Mouse (Mus musculus) forebrain, embryonic 11.5 days (tissue): Measurements from ENCODE around the gene Tas2r135. TPM values are rescaled to one million over a fixed set of nuclear protein-coding genes. Genes with fewer than 3 reads are reported as not detected.

Experiments used
- ATAC-seq: fragments of 200-750 bp; cut with Nextera tagmentation; replicated peaks from 2 replicates; pipeline ENCODE4 v1.8.0; 2017; ENCODE audit warnings: moderate TSS enrichment; ENCODE audit not compliant: low FRiP score
- DNase-seq: peaks from one replicate; pipeline ENCODE4 v3.0.0-alpha.2; 2017; ENCODE audit warnings: low spot score
- H3K27ac ChIP-seq: fragments of 300-500 bp; sonication (generic); 2 replicates; pipeline ENCODE4 v1.5.1; 2014; ENCODE audit warnings: low read depth, low read length
- H3K27me3 ChIP-seq: fragments of 300-500 bp; sonication (generic); 2 replicates; pipeline ENCODE4 v1.6.1; 2014; ENCODE audit warnings: mild to moderate bottlenecking, low read length, mixed read lengths; ENCODE audit not compliant: control insufficient read depth, insufficient read depth
- H3K36me3 ChIP-seq: fragments of 300-500 bp; sonication (generic); 2 replicates; pipeline ENCODE4 v1.6.1; 2014; ENCODE audit warnings: mild to moderate bottlenecking, low read length, moderate library complexity, mixed read lengths; ENCODE audit not compliant: control insufficient read depth, insufficient read depth
- H3K4me1 ChIP-seq: fragments of 300-500 bp; sonication (generic); replicated peaks from 2 replicates; pipeline ENCODE4 v1.6.1; 2014; ENCODE audit warnings: low read length, mixed read lengths; ENCODE audit not compliant: control insufficient read depth, insufficient read depth
- H3K4me2 ChIP-seq: fragments of 300-500 bp; sonication (generic); 2 replicates; pipeline ENCODE4 v1.6.1; 2014; ENCODE audit warnings: low read depth, mild to moderate bottlenecking, low read length, moderate library complexity, mixed read lengths; ENCODE audit not compliant: severe bottlenecking
- H3K4me3 ChIP-seq: fragments of 300-500 bp; sonication (generic); 2 replicates; pipeline ENCODE4 v1.5.1; 2014; ENCODE audit warnings: low read depth, low read length
- H3K9ac ChIP-seq: fragments of 300-500 bp; sonication (generic); 2 replicates; pipeline ENCODE4 v1.6.1; 2014; ENCODE audit warnings: low read length
- H3K9me3 ChIP-seq: fragments of 300-500 bp; sonication (generic); 2 replicates; pipeline ENCODE4 v1.6.1; 2016; ENCODE audit warnings: low read length, mixed read lengths; ENCODE audit not compliant: control insufficient read depth
- WGBS: fragments of 180-500 bp; shearing (Covaris S2); extraction: QIAGEN DNeasy Blood & Tissue Kit; methylation state at CpG from one replicate; pipeline ENCODE4 v1.1.7; 2014; 5-methylcytosine and 5-hydroxymethylcytosine counted together
- polyA plus RNA-seq: library from polyadenylated mRNA; unstranded; fragments of >200 nt; fragmentation: Nextera tagmentation; extraction: Ambion mirVana; gene quantifications from 2 replicates; pipeline ENCODE4 v1.2.1, GENCODE M21; 2014

Tas2r135 gene
- polyA plus RNA-seq, 1 experiment from 2014 or later = not detected

- H3K27me3 ChIP-seq = peaks cover 11% of the 10 kb centered on the region; the same call in 1 of the 2 replicates
- WGBS = 13% methylated on average over 9 of the region's 9 CpGs
- H3K36me3 ChIP-seq = no peaks in the 10 kb centered on the region
- H3K4me3 ChIP-seq = 0 out of 2 replicates have a peak overlapping the region, but pooled peaks have one; percentile 49
- no peaks in the 10 kb centered on the region; the same call in 1 of the 2 replicates for H3K4me1 ChIP-seq
- DNase-seq (no peak), ATAC-seq (peak; percentile 25)
- H3K4me2 ChIP-seq = peak overlapping the region; percentile 92; the same call in 1 of the 2 replicates
- no peak overlapping the region for H3K27ac ChIP-seq
- H3K9ac ChIP-seq = no peak overlapping the region
- H3K9me3 ChIP-seq = no peaks in the 10 kb centered on the region
Measured at GRCm38 (mm10) chr6:42372421-42372815, 32.8 kb upstream of the Tas2r135 start.

DNA sequence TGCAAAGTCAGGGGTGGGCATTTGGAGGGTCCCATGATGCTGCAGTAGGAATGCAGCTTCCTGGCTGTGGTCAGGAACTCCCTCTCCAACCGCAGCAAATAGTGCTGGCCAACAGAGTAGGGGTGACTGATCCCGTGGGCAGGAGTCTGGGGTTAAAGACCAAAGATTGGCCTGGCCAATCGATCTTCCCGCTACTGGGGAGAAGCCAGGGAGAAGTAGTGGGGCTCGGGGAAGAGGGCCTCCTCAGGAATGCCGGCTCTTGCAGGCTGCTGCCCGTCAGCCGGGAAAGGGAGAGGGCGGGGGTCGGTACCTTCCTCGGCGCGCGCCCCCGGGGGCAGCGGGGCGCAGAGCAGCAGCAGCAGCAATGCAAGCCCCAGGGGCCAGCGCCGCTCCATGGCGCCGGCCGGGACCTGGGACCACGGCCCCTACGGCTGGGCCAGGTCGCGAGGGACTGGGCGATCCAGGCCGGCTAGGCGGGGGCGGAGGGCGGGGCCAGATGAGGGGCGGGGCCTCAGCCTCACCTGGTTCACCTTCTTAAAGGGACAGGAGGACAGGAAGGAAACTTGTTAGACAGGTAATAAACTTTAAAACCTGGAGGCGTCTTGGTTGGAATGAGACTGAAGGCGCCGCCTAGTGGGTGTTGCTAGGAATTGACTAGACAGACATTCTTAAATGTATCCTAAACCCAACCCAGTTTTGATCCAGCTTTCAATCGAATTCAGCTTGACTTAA lies 32.3 kb upstream of the Tas2r135 start, which contains the start of gene Epha1:
Gene Epha1, minus strand, starts transcription at position 453 of the 732 bp plus-strand sequence.
- Histone ChIP-seq H3K4me3 (peak within 1 kb of the TSS; percentile 49), H3K27me3 (peaks cover 11% of the 10 kb centered on the region; the same call in 1 of the 2 replicates), H3K4me1 (no peaks in the 10 kb centered on the region; the same call in 1 of the 2 replicates), H3K36me3 (no peaks in the 10 kb centered on the region), H3K27ac (no peak within 1 kb of the TSS), H3K4me2 (peak within 1 kb of the TSS; percentile 92), H3K9me3 (no peaks in the 10 kb centered on the region), H3K9ac (peak within 1 kb of the TSS; percentile 43)
- DNase-seq (peak; percentile 80), ATAC-seq (peak; percentile 73)
- under 1% methylated on average over 33 of the region's 36 CpGs for WGBS

GRCm38 (mm10) chr6:42373669-42374430 lies 31.4 kb upstream of the Tas2r135 start:
- peak overlapping the region; percentile 49; the same call in 1 of the 2 replicates for H3K4me3 ChIP-seq
- H3K9ac ChIP-seq = no peak overlapping the region
- H3K4me2 ChIP-seq = peak overlapping the region; percentile 92
- DNase-seq = no peak
- WGBS = 39% methylated on average over 7 of the region's 7 CpGs
- 0 out of 2 replicates have a peak, but pooled peaks have one; percentile 1 for ATAC-seq
- H3K4me1 ChIP-seq = no peaks in the 10 kb centered on the region; the same call in 1 of the 2 replicates
- peaks cover 11% of the 10 kb centered on the region; the same call in 1 of the 2 replicates for H3K27me3 ChIP-seq
- no peaks in the 10 kb centered on the region for H3K9me3 ChIP-seq
- H3K36me3 ChIP-seq = no peaks in the 10 kb centered on the region
- no peak overlapping the region for H3K27ac ChIP-seq

- no peaks in the 10 kb centered on the region for H3K36me3 ChIP-seq
- H3K27me3 ChIP-seq = peaks cover 11% of the 10 kb centered on the region; the same call in 1 of the 2 replicates
- H3K4me2 ChIP-seq = no peak overlapping the region
- no peak for DNase-seq
- no peaks in the 10 kb centered on the region for H3K9me3 ChIP-seq
- no peaks in the 10 kb centered on the region; the same call in 1 of the 2 replicates for H3K4me1 ChIP-seq
- WGBS = 82% methylated on average over 4 of the region's 4 CpGs
- no peak overlapping the region for H3K4me3 ChIP-seq
- no peak for ATAC-seq
- H3K27ac ChIP-seq = no peak overlapping the region
- no peak overlapping the region for H3K9ac ChIP-seq
Measured at GRCm38 (mm10) chr6:42374701-42375100, 30.5 kb upstream of the Tas2r135 start.

DNA sequence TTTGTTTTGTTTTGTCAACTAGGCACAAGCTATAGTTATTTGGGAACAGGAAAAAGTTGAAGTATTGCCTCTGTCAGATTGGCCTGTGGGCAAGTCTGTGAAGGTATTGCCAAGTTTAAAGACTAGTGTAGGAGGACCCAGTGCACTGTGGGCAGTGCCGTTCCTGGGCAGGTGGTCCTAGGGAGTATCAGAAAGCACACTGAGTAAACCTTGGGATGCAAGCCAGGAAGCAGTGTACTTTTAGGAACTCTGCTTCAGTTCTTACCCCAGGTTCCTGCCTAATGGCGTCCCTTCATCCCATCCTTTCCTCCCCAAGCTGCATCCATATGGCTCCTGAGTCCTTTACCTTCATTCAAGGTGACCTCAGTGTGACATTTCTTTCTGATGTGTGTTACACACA lies 30.1 kb upstream of the Tas2r135 start:
- no peaks in the 10 kb centered on the region for H3K9me3 ChIP-seq
- no peak overlapping the region for H3K4me3 ChIP-seq
- H3K4me1 ChIP-seq = no peaks in the 10 kb centered on the region; the same call in 1 of the 2 replicates
- DNase-seq = no peak
- no peak for ATAC-seq
- no peak overlapping the region for H3K9ac ChIP-seq
- WGBS = 87% methylated on average over 2 of the region's 2 CpGs
- no peaks in the 10 kb centered on the region for H3K36me3 ChIP-seq
- H3K4me2 ChIP-seq = no peak overlapping the region
- H3K27me3 ChIP-seq = peaks cover 11% of the 10 kb centered on the region; the same call in 1 of the 2 replicates
- H3K27ac ChIP-seq = no peak overlapping the region

GRCm38 (mm10) chr6:42376016-42376415 lies 29.2 kb upstream of the Tas2r135 start:
- Histone ChIP-seq H3K27ac (no peak overlapping the region), H3K4me2 (no peak overlapping the region), H3K9ac (no peak overlapping the region), H3K4me1 (no peaks in the 10 kb centered on the region; the same call in 1 of the 2 replicates), H3K36me3 (no peaks in the 10 kb centered on the region), H3K27me3 (peaks cover 11% of the 10 kb centered on the region; the same call in 1 of the 2 replicates), H3K4me3 (no peak overlapping the region), H3K9me3 (no peaks in the 10 kb centered on the region)
- 64% methylated on average over 4 of the region's 4 CpGs for WGBS
- ATAC-seq (no peak), DNase-seq (no peak)

DNA sequence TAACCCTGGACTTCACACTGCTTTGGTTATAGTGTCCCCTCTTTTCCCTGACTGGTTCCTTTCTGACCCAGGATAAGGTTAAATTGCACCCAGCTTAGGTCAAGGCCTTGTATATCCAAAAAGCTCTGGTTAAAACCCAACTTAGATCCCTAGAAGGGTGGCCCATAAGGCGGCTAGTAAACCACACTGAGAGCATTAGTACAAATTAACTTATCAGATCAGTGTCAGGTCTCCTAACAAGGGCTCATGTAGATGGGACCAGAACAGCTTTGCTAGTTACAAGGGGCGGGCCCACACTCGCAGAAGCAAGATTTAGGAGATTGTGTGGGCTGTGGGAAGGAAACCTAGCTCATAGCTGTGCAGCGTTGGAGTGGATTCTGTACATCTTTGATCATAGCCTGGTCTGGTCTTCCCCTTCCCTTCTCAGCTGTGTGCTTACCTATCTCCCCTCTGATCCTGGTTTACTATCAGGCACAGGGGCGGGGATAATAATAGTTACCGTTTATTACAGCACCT lies 28.7 kb upstream of the Tas2r135 start:
- no peak overlapping the region for H3K9ac ChIP-seq
- H3K27ac ChIP-seq = no peak overlapping the region
- H3K4me2 ChIP-seq = no peak overlapping the region
- ATAC-seq (no peak), DNase-seq (no peak)
- no peaks in the 10 kb centered on the region for H3K9me3 ChIP-seq
- no peaks in the 10 kb centered on the region; the same call in 1 of the 2 replicates for H3K4me1 ChIP-seq
- WGBS = 84% methylated on average over 6 of the region's 6 CpGs
- H3K36me3 ChIP-seq = no peaks in the 10 kb centered on the region
- H3K27me3 ChIP-seq = peaks cover 7% of the 10 kb centered on the region; the same call in 1 of the 2 replicates
- H3K4me3 ChIP-seq = no peak overlapping the region

DNA sequence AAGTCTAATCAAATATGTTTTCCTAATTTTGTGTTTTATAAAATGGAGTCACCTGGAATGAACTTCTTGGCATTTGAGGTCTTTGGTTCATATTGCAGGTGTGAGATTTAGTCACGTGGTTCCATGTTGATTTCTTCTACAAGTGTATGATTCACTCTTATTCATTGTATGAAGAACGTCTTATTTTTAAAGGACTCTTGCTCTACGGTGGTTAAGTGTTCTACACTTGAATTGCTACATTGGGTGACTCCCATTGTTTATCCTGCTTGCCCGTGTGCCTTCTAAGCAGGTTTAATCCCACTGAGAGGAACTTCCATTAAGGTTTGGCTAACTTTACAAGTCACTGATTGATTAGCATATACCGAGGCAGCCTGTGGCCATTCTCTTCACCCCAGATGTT lies 28.0 kb upstream of the Tas2r135 start:
- peaks cover 2% of the 10 kb centered on the region; the same call in 1 of the 2 replicates for H3K27me3 ChIP-seq
- H3K36me3 ChIP-seq = no peaks in the 10 kb centered on the region
- H3K9ac ChIP-seq = no peak overlapping the region
- H3K4me1 ChIP-seq = no peaks in the 10 kb centered on the region; the same call in 1 of the 2 replicates
- no peaks in the 10 kb centered on the region for H3K9me3 ChIP-seq
- WGBS = 67% methylated on average over 5 of the region's 5 CpGs
- H3K4me3 ChIP-seq = no peak overlapping the region
- DNase-seq (no peak), ATAC-seq (no peak)
- no peak overlapping the region for H3K27ac ChIP-seq
- no peak overlapping the region for H3K4me2 ChIP-seq
